Mouse (Mus musculus) midbrain, postnatal 0 days (tissue): ENCODE measurements around the gene Ldlrap1. TPM values are rescaled to one million over a fixed set of nuclear protein-coding genes. Genes with fewer than 3 reads are reported as not detected.

Source experiments
- ATAC-seq: fragments of 200-750 bp; cut with Nextera tagmentation; 2 replicates; pipeline ENCODE4 v1.8.0; 2017; ENCODE audit warnings: moderate number of reproducible peaks, mild to moderate bottlenecking, moderate TSS enrichment, moderate library complexity; ENCODE audit not compliant: low FRiP score
- DNase-seq: peaks from one replicate; pipeline ENCODE4 v3.0.0-alpha.2; 2015; ENCODE audit warnings: low spot score
- H3K27ac ChIP-seq: fragments of 300-500 bp; sonication (generic); 2 replicates; pipeline ENCODE4 v1.5.1; 2014; ENCODE audit warnings: low read depth, mild to moderate bottlenecking, low read length, mixed read lengths
- H3K27me3 ChIP-seq: fragments of 300-500 bp; sonication (generic); 2 replicates; pipeline ENCODE4 v1.6.1; 2014; ENCODE audit warnings: low read length, control low read depth, mixed read lengths; ENCODE audit not compliant: insufficient read depth
- H3K36me3 ChIP-seq: fragments of 300-500 bp; sonication (generic); 2 replicates; pipeline ENCODE4 v1.6.1; 2014; ENCODE audit warnings: low read length, control low read depth, mixed read lengths; ENCODE audit not compliant: insufficient read depth
- H3K4me1 ChIP-seq: fragments of 300-500 bp; sonication (generic); 2 replicates; pipeline ENCODE4 v1.6.1; 2014; ENCODE audit warnings: mild to moderate bottlenecking, control low read depth, antibody characterized with exemption, low read length, mixed read lengths; ENCODE audit not compliant: insufficient read depth
- H3K4me2 ChIP-seq: fragments of 300-500 bp; sonication (generic); 2 replicates; pipeline ENCODE4 v1.6.1; 2014; ENCODE audit warnings: low read depth, mild to moderate bottlenecking, low read length, mixed read lengths; ENCODE audit not compliant: poor library complexity, severe bottlenecking
- H3K4me3 ChIP-seq: fragments of 300-500 bp; sonication (generic); 2 replicates; pipeline ENCODE4 v1.5.1; 2014; ENCODE audit warnings: low read depth, mild to moderate bottlenecking, low read length, moderate library complexity
- H3K9ac ChIP-seq: fragments of 300-500 bp; sonication (generic); replicated peaks from 2 replicates; pipeline ENCODE4 v1.6.1; 2014; ENCODE audit warnings: mild to moderate bottlenecking, low read length, moderate library complexity, mixed read lengths; ENCODE audit not compliant: poor library complexity, severe bottlenecking
- H3K9me3 ChIP-seq: fragments of 300-500 bp; sonication (generic); 2 replicates; pipeline ENCODE4 v1.6.1; 2016; ENCODE audit warnings: low read length, control low read depth
- CTCF ChIP-seq: IDR thresholded peaks from 2 replicates; pipeline ENCODE4 v1.5.1; 2016; ENCODE audit warnings: antibody characterized with exemption, mild to moderate bottlenecking
- WGBS: fragments of 180-500 bp; shearing (Covaris S2); extraction: QIAGEN DNeasy Blood & Tissue Kit; methylation state at CpG from one replicate; pipeline ENCODE4 v1.1.7; 2014; 5-methylcytosine and 5-hydroxymethylcytosine counted together
- polyA plus RNA-seq: library from polyadenylated mRNA; unstranded; fragments of >200 nt; fragmentation: Nextera tagmentation; extraction: Ambion mirVana; gene quantifications from 2 replicates; pipeline ENCODE4 v1.2.1, GENCODE M21; 2015
- total RNA-seq: library from RNA; depleted of rRNA; stranded (reverse); fragments of >200 nt; gene quantifications from 2 replicates; pipeline ENCODE4 v1.2.3, GENCODE M21; 2014

Gene Ldlrap1
- total and polyA plus RNA-seq, 2 experiments from 2014 or later = 2.5 to 3.1 TPM

- Histone ChIP-seq H3K4me2 (no peak overlapping the region), H3K4me3 (no peak overlapping the region), H3K4me1 (0 out of 2 replicates have a peak, but pooled peaks cover 10% of the 10 kb centered on the region), H3K9ac (no peak overlapping the region), H3K27me3 (peaks cover 22% of the 10 kb centered on the region), H3K9me3 (no peaks in the 10 kb centered on the region), H3K27ac (no peak overlapping the region), H3K36me3 (no peaks in the 10 kb centered on the region)
- no peak for DNase-seq
- 76% methylated on average over 3 of the region's 3 CpGs for WGBS
- TF ChIP-seq CTCF = no peak
- ATAC-seq = no peak
Measured at GRCm38 (mm10) chr4:134764333-134764732, 3.5 kb downstream of the Ldlrap1 start.

GRCm38 (mm10) chr4:134762360-134762759, 5.5 kb downstream of the Ldlrap1 start:
- Histone ChIP-seq H3K27ac (no peak overlapping the region), H3K9ac (no peak overlapping the region), H3K9me3 (no peaks in the 10 kb centered on the region), H3K4me1 (0 out of 2 replicates have a peak, but pooled peaks cover 4% of the 10 kb centered on the region), H3K36me3 (no peaks in the 10 kb centered on the region), H3K27me3 (peaks cover 14% of the 10 kb centered on the region), H3K4me2 (no peak overlapping the region), H3K4me3 (no peak overlapping the region)
- no peak for TF ChIP-seq CTCF
- DNase-seq (no peak), ATAC-seq (no peak)
- WGBS = 86% methylated on average over 6 of the region's 6 CpGs

- Histone ChIP-seq H3K27ac (no peak overlapping the region), H3K4me3 (no peak overlapping the region), H3K4me2 (no peak overlapping the region), H3K9me3 (no peaks in the 10 kb centered on the region), H3K4me1 (no peaks in the 10 kb centered on the region), H3K27me3 (peaks cover 4% of the 10 kb centered on the region; the same call in 1 of the 2 replicates), H3K36me3 (no peaks in the 10 kb centered on the region), H3K9ac (no peak overlapping the region)
- ATAC-seq (no peak), DNase-seq (no peak)
- WGBS = 62% methylated on average over 9 of the region's 9 CpGs
- no peak for TF ChIP-seq CTCF
Measured at GRCm38 (mm10) chr4:134760793-134761201, 7.0 kb downstream of the Ldlrap1 start.

GRCm38 (mm10) chr4:134760281-134760680, 7.5 kb downstream of the Ldlrap1 start:
- Histone ChIP-seq H3K36me3 (no peaks in the 10 kb centered on the region), H3K9ac (no peak overlapping the region), H3K4me2 (no peak overlapping the region), H3K27ac (no peak overlapping the region), H3K27me3 (no peaks in the 10 kb centered on the region), H3K9me3 (no peaks in the 10 kb centered on the region), H3K4me1 (no peaks in the 10 kb centered on the region), H3K4me3 (no peak overlapping the region)
- no peak for TF ChIP-seq CTCF
- ATAC-seq = no peak
- 83% methylated on average over 6 of the region's 6 CpGs for WGBS
- no peak for DNase-seq

- Histone ChIP-seq H3K9me3 (no peaks in the 10 kb centered on the region), H3K4me3 (no peak overlapping the region), H3K4me2 (no peak overlapping the region), H3K27me3 (no peaks in the 10 kb centered on the region), H3K36me3 (no peaks in the 10 kb centered on the region), H3K4me1 (no peaks in the 10 kb centered on the region; the same call in 1 of the 2 replicates), H3K9ac (no peak overlapping the region), H3K27ac (no peak overlapping the region)
- 94% methylated on average over 7 of the region's 7 CpGs for WGBS
- ATAC-seq (no peak), DNase-seq (no peak)
- TF ChIP-seq CTCF = no peak
Measured at GRCm38 (mm10) chr4:134759564-134759963, 8.3 kb downstream of the Ldlrap1 start.

- Histone ChIP-seq H3K4me2 (no peak overlapping the region), H3K27ac (no peak overlapping the region), H3K9ac (no peak overlapping the region), H3K4me3 (no peak overlapping the region), H3K4me1 (no peaks in the 10 kb centered on the region; the same call in 1 of the 2 replicates), H3K36me3 (no peaks in the 10 kb centered on the region), H3K9me3 (no peaks in the 10 kb centered on the region), H3K27me3 (no peaks in the 10 kb centered on the region)
- no peak for TF ChIP-seq CTCF
- WGBS = 94% methylated on average over 14 of the region's 14 CpGs
- ATAC-seq = no peak
- DNase-seq = no peak
Measured at GRCm38 (mm10) chr4:134758922-134759321, 8.9 kb downstream of the Ldlrap1 start.
